Mouse (Mus musculus): ENCODE measurements around the gene Magi2. TPM values are rescaled to one million over a fixed set of nuclear protein-coding genes. Genes with fewer than 3 reads are reported as not detected.

Magi2 gene
- polyA plus RNA-seq, 1 experiment: 1.6 TPM

GRCm38 (mm10) chr5:20667601-20668000 lies 1440.8 kb downstream of the Magi2 start:
- TF ChIP-seq POLR2A (IDR thresholded peaks at IDR 0.05; ENCODE audit: control insufficient read depth, extremely low read depth, insufficient read depth, low read length, poor library complexity) (no peak), CTCF (IDR thresholded peaks at IDR 0.05; ENCODE audit: borderline replicate concordance, control insufficient read depth, extremely low read depth, insufficient read depth, low read length, poor library complexity) (no peak)
- H3K27ac ChIP-seq (ENCODE audit: control insufficient read depth, insufficient read depth, low read length): no peak overlapping the region
- no peak for DNase-seq
- H3K27me3 ChIP-seq (ENCODE audit: control insufficient read depth, insufficient read depth, low read length): no peaks in the 10 kb centered on the region
- H3K36me3 ChIP-seq (ENCODE audit: control insufficient read depth, insufficient read depth, low read length): no peaks in the 10 kb centered on the region
- WGBS: 96% methylated on average over 8 of the region's 8 CpGs
- no peaks in the 10 kb centered on the region for H3K4me1 ChIP-seq (replicated peaks; ENCODE audit: control insufficient read depth, insufficient read depth, low read length)
- no peak overlapping the region for H3K4me3 ChIP-seq (ENCODE audit: control insufficient read depth, insufficient read depth, low read length)

- no peak for DNase-seq
- Histone ChIP-seq H3K36me3 (ENCODE audit: control insufficient read depth, insufficient read depth, low read length) (no peaks in the 10 kb centered on the region), H3K4me3 (ENCODE audit: control insufficient read depth, insufficient read depth, low read length) (no peak overlapping the region), H3K4me1 (replicated peaks; ENCODE audit: control insufficient read depth, insufficient read depth, low read length) (no peaks in the 10 kb centered on the region), H3K27ac (ENCODE audit: control insufficient read depth, insufficient read depth, low read length) (no peak overlapping the region), H3K27me3 (ENCODE audit: control insufficient read depth, insufficient read depth, low read length) (no peaks in the 10 kb centered on the region)
- no peak for TF ChIP-seq POLR2A (IDR thresholded peaks at IDR 0.05; ENCODE audit: control insufficient read depth, extremely low read depth, insufficient read depth, low read length, poor library complexity)
- no peak for TF ChIP-seq CTCF (IDR thresholded peaks at IDR 0.05; ENCODE audit: borderline replicate concordance, control insufficient read depth, extremely low read depth, insufficient read depth, low read length, poor library complexity)
- 85% methylated on average over 10 of the region's 10 CpGs for WGBS
Measured at GRCm38 (mm10) chr5:20668736-20669355, 1442.0 kb downstream of the Magi2 start.

- Histone ChIP-seq H3K27ac (ENCODE audit: control insufficient read depth, insufficient read depth, low read length) (no peak overlapping the region), H3K4me3 (ENCODE audit: control insufficient read depth, insufficient read depth, low read length) (no peak overlapping the region), H3K27me3 (ENCODE audit: control insufficient read depth, insufficient read depth, low read length) (no peaks in the 10 kb centered on the region), H3K36me3 (ENCODE audit: control insufficient read depth, insufficient read depth, low read length) (no peaks in the 10 kb centered on the region), H3K4me1 (replicated peaks; ENCODE audit: control insufficient read depth, insufficient read depth, low read length) (no peaks in the 10 kb centered on the region)
- DNase-seq: no peak
- whole genome bisulfite sequencing: 96% methylated on average over 5 of the region's 5 CpGs
- no peak for TF ChIP-seq POLR2A (IDR thresholded peaks at IDR 0.05; ENCODE audit: control insufficient read depth, extremely low read depth, insufficient read depth, low read length, poor library complexity)
- no peak for TF ChIP-seq CTCF (IDR thresholded peaks at IDR 0.05; ENCODE audit: borderline replicate concordance, control insufficient read depth, extremely low read depth, insufficient read depth, low read length, poor library complexity)
Measured at GRCm38 (mm10) chr5:20669456-20669855, 1442.6 kb downstream of the Magi2 start.

GRCm38 (mm10) chr5:20671826-20672225 lies 1445.0 kb downstream of the Magi2 start:
- H3K4me3 ChIP-seq (ENCODE audit: control insufficient read depth, insufficient read depth, low read length): no peak overlapping the region
- no peaks in the 10 kb centered on the region for H3K4me1 ChIP-seq (replicated peaks; ENCODE audit: control insufficient read depth, insufficient read depth, low read length)
- no peaks in the 10 kb centered on the region for H3K36me3 ChIP-seq (ENCODE audit: control insufficient read depth, insufficient read depth, low read length)
- H3K27me3 ChIP-seq (ENCODE audit: control insufficient read depth, insufficient read depth, low read length): no peaks in the 10 kb centered on the region
- no peak overlapping the region for H3K27ac ChIP-seq (ENCODE audit: control insufficient read depth, insufficient read depth, low read length)
- 67% methylated on average over 1 of the region's 1 CpGs for WGBS
- no peak for DNase-seq
- TF ChIP-seq POLR2A (IDR thresholded peaks at IDR 0.05; ENCODE audit: control insufficient read depth, extremely low read depth, insufficient read depth, low read length, poor library complexity) (no peak), CTCF (IDR thresholded peaks at IDR 0.05; ENCODE audit: borderline replicate concordance, control insufficient read depth, extremely low read depth, insufficient read depth, low read length, poor library complexity) (no peak)

GRCm38 (mm10) chr5:20674523-20674922 lies 1447.7 kb downstream of the Magi2 start:
- DNase-seq: no peak
- Histone ChIP-seq H3K4me3 (ENCODE audit: control insufficient read depth, insufficient read depth, low read length) (no peak overlapping the region), H3K36me3 (ENCODE audit: control insufficient read depth, insufficient read depth, low read length) (no peaks in the 10 kb centered on the region), H3K27ac (ENCODE audit: control insufficient read depth, insufficient read depth, low read length) (no peak overlapping the region), H3K4me1 (replicated peaks; ENCODE audit: control insufficient read depth, insufficient read depth, low read length) (no peaks in the 10 kb centered on the region), H3K27me3 (ENCODE audit: control insufficient read depth, insufficient read depth, low read length) (no peaks in the 10 kb centered on the region)
- WGBS: 75% methylated on average over 8 of the region's 8 CpGs
- TF ChIP-seq CTCF (IDR thresholded peaks at IDR 0.05; ENCODE audit: borderline replicate concordance, control insufficient read depth, extremely low read depth, insufficient read depth, low read length, poor library complexity) (no peak), POLR2A (IDR thresholded peaks at IDR 0.05; ENCODE audit: control insufficient read depth, extremely low read depth, insufficient read depth, low read length, poor library complexity) (no peak)

- no peak for TF ChIP-seq POLR2A (IDR thresholded peaks at IDR 0.05; ENCODE audit: control insufficient read depth, extremely low read depth, insufficient read depth, low read length, poor library complexity)
- TF ChIP-seq CTCF (IDR thresholded peaks at IDR 0.05; ENCODE audit: borderline replicate concordance, control insufficient read depth, extremely low read depth, insufficient read depth, low read length, poor library complexity): no peak
- H3K4me3 ChIP-seq (ENCODE audit: control insufficient read depth, insufficient read depth, low read length): no peak overlapping the region
- no peak for DNase-seq
Measured at GRCm38 (mm10) chr5:20675163-20675665, 1448.4 kb downstream of the Magi2 start.

More at GRCm38 (mm10) chr5:20675163-20675665, 1448.4 kb downstream of the Magi2 start:
- no peaks in the 10 kb centered on the region for H3K36me3 ChIP-seq (ENCODE audit: control insufficient read depth, insufficient read depth, low read length)
- no peak overlapping the region for H3K27ac ChIP-seq (ENCODE audit: control insufficient read depth, insufficient read depth, low read length)
- H3K27me3 ChIP-seq (ENCODE audit: control insufficient read depth, insufficient read depth, low read length): no peaks in the 10 kb centered on the region
- H3K4me1 ChIP-seq (replicated peaks; ENCODE audit: control insufficient read depth, insufficient read depth, low read length): no peaks in the 10 kb centered on the region

Data from thymus, adult 2 months (tissue).